Mouse (Mus musculus) G1E (cell line): ENCODE data around the gene Clybl. TPM values are rescaled to one million over a fixed set of nuclear protein-coding genes. Genes with fewer than 3 reads are reported as not detected.

Experiments
- ATAC-seq: 2 replicates; pipeline ENCODE4 v1.8.0; 2016; ENCODE audit warnings: mild to moderate bottlenecking; ENCODE audit not compliant: insufficient number of reproducible peaks, poor library complexity, low FRiP score, severe bottlenecking; ENCODE audit errors: extremely low read depth
- DNase-seq: peaks from one replicate; pipeline ENCODE4 v3.0.0; 2012; ENCODE audit warnings: low spot score
- H3K27me3 ChIP-seq: 2 replicates; pipeline ENCODE4 v1.6.1; 2012; ENCODE audit warnings: mild to moderate bottlenecking, low read length, inconsistent platforms; ENCODE audit not compliant: insufficient read depth
- H3K36me3 ChIP-seq: replicated peaks from 2 replicates; pipeline ENCODE3; 2012; ENCODE audit warnings: mild to moderate bottlenecking, inconsistent platforms
- H3K4me1 ChIP-seq: 2 replicates; pipeline ENCODE4 v1.6.1; 2012; ENCODE audit warnings: low read depth, low read length, inconsistent platforms, mixed read lengths; ENCODE audit not compliant: insufficient read depth
- H3K4me3 ChIP-seq: 2 replicates; pipeline ENCODE4 v1.5.1; 2012; ENCODE audit warnings: low read depth, mild to moderate bottlenecking, inconsistent platforms, low read length, moderate library complexity, mixed read lengths
- H3K9me3 ChIP-seq: replicated peaks from 2 replicates; pipeline ENCODE4 v1.6.1; 2012; ENCODE audit warnings: inconsistent platforms
- CTCF ChIP-seq: IDR thresholded peaks from 2 replicates; pipeline ENCODE4 v1.5.1; 2012; ENCODE audit warnings: low read depth, low read length, inconsistent platforms, mixed read lengths
- GATA1 ChIP-seq: IDR thresholded peaks from 2 replicates; pipeline ENCODE4 v1.6.1; 2012; ENCODE audit warnings: borderline replicate concordance, low read length, inconsistent platforms, mixed read lengths
- GATA2 ChIP-seq: IDR thresholded peaks from 2 replicates; pipeline ENCODE4 v1.6.1; 2012; ENCODE audit warnings: low read depth, low read length, inconsistent platforms, borderline replicate concordance
- POLR2AphosphoS5 ChIP-seq: IDR thresholded peaks from 2 replicates; pipeline ENCODE4 v1.6.1; 2012; ENCODE audit warnings: low read depth, low read length, inconsistent platforms; ENCODE audit not compliant: insufficient replicate concordance
- TAL1 ChIP-seq: conservative IDR thresholded peaks from 2 replicates; pipeline ENCODE4 v1.6.1; 2012; ENCODE audit warnings: low read depth, low read length, inconsistent platforms, mixed read lengths
- polyA plus RNA-seq: library from polyadenylated mRNA; stranded (reverse); fragments of >175 nt; gene quantifications from 2 replicates; pipeline ENCODE4 v1.2.3, GENCODE M21; 2012
- total RNA-seq, 2 experiments: library from RNA; stranded (forward) in 1 of 2; stranded (reverse) in 1 of 2; fragments of 200-1000 nt in 1 of 2; fragments of >200 nt in 1 of 2; fragmentation: Nextera tagmentation in 1 of 2; gene quantifications; 2 replicates each; pipeline ENCODE4 v1.2.3; 2014 to 2017

Clybl gene
- total and polyA plus RNA-seq, 3 experiments: 44.6 to 263 (median 45.1) TPM

GRCm38 (mm10) chr14:122213590-122213989 is 32.1 kb downstream of the Clybl start:
- ATAC-seq (no peak), DNase-seq (no peak)
- Histone ChIP-seq H3K4me3 (no peak overlapping the region), H3K27me3 (no peaks in the 10 kb centered on the region), H3K9me3 (peaks cover 2% of the 10 kb centered on the region; the same call in 1 of the 2 replicates), H3K36me3 (peaks cover 49% of the 10 kb centered on the region), H3K4me1 (peaks cover 5% of the 10 kb centered on the region)
- no peak for TF ChIP-seq CTCF
- TF ChIP-seq POLR2AphosphoS5: no peak
- TF ChIP-seq GATA2: no peak
- TF ChIP-seq GATA1: no peak
- TF ChIP-seq TAL1: no peak

GRCm38 (mm10) chr14:122214126-122214525 is 32.6 kb downstream of the Clybl start:
- H3K36me3 ChIP-seq: peaks cover 52% of the 10 kb centered on the region
- TF ChIP-seq GATA1: no peak
- no peak for TF ChIP-seq TAL1
- no peak for TF ChIP-seq CTCF
- no peak for TF ChIP-seq POLR2AphosphoS5
- no peak for TF ChIP-seq GATA2
- no peak overlapping the region for H3K4me3 ChIP-seq
- no peak for DNase-seq
- H3K4me1 ChIP-seq: peaks cover 5% of the 10 kb centered on the region
- H3K27me3 ChIP-seq: no peaks in the 10 kb centered on the region
- H3K9me3 ChIP-seq: peaks cover 2% of the 10 kb centered on the region; the same call in 1 of the 2 replicates
- ATAC-seq: no peak

GRCm38 (mm10) chr14:122217221-122217620 is 35.7 kb downstream of the Clybl start:
- peaks cover 5% of the 10 kb centered on the region for H3K4me1 ChIP-seq
- H3K36me3 ChIP-seq: peaks cover 54% of the 10 kb centered on the region
- H3K27me3 ChIP-seq: no peaks in the 10 kb centered on the region
- no peak overlapping the region for H3K4me3 ChIP-seq
- ATAC-seq (no peak), DNase-seq (no peak)
- TF ChIP-seq POLR2AphosphoS5 (no peak), GATA1 (no peak), GATA2 (no peak), CTCF (no peak), TAL1 (no peak)
- peaks cover 6% of the 10 kb centered on the region for H3K9me3 ChIP-seq

- Histone ChIP-seq H3K27me3 (no peaks in the 10 kb centered on the region), H3K9me3 (peaks cover 5% of the 10 kb centered on the region), H3K36me3 (peaks cover 56% of the 10 kb centered on the region), H3K4me1 (peaks cover 16% of the 10 kb centered on the region), H3K4me3 (no peak overlapping the region)
- ATAC-seq (no peak), DNase-seq (no peak)
- TF ChIP-seq GATA1 (no peak), CTCF (no peak), TAL1 (no peak), POLR2AphosphoS5 (no peak), GATA2 (no peak)
Observed at GRCm38 (mm10) chr14:122222934-122223374, 41.5 kb downstream of the Clybl start.

GRCm38 (mm10) chr14:122223461-122224102 is 42.1 kb downstream of the Clybl start:
- peaks cover 3% of the 10 kb centered on the region for H3K9me3 ChIP-seq
- DNase-seq (peak; percentile 61), ATAC-seq (peak; percentile 86)
- no peak overlapping the region for H3K4me3 ChIP-seq
- peaks cover 51% of the 10 kb centered on the region for H3K36me3 ChIP-seq
- H3K4me1 ChIP-seq: peaks cover 13% of the 10 kb centered on the region
- H3K27me3 ChIP-seq: no peaks in the 10 kb centered on the region
- TF ChIP-seq GATA2 (no peak), TAL1 (no peak), CTCF (peak; percentile 68)

- TF ChIP-seq CTCF (no peak), GATA2 (no peak), GATA1 (no peak), TAL1 (no peak), POLR2AphosphoS5 (no peak)
- H3K9me3 ChIP-seq: peaks cover 3% of the 10 kb centered on the region
- no peak for ATAC-seq
- H3K4me1 ChIP-seq: peaks cover 13% of the 10 kb centered on the region
- no peaks in the 10 kb centered on the region for H3K27me3 ChIP-seq
- no peak for DNase-seq
- no peak overlapping the region for H3K4me3 ChIP-seq
- H3K36me3 ChIP-seq: peaks cover 49% of the 10 kb centered on the region
Observed at GRCm38 (mm10) chr14:122224103-122224494, 42.6 kb downstream of the Clybl start.
